Mouse (Mus musculus) adipocyte (in vitro differentiated cells): ENCODE measurements around the gene Ak8.

Experiments
- DNase-seq: peaks from one replicate; pipeline ENCODE4 v3.0.0-alpha.2; 2016; ENCODE audit warnings: low spot score

The Ak8 gene

DNA sequence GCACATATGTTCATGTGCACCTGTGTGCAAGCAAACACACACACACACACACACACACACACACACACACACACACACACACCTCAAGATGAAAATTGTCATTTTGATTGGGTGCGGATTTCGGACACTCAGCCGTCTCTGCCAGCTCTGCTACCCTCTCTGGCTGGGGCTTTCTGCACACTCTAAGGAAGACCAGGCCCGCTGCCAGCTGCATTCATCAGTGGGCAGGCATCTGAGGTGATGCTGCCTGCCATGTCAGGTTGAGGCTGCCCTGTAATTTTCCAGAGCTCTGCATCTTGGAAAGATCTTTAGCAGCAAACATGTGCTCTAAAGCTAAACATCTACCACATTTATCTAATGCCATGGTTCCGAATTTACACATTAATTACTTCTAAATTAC is 37.1 kb downstream of the Ak8 start:
- no peak for DNase-seq

DNA sequence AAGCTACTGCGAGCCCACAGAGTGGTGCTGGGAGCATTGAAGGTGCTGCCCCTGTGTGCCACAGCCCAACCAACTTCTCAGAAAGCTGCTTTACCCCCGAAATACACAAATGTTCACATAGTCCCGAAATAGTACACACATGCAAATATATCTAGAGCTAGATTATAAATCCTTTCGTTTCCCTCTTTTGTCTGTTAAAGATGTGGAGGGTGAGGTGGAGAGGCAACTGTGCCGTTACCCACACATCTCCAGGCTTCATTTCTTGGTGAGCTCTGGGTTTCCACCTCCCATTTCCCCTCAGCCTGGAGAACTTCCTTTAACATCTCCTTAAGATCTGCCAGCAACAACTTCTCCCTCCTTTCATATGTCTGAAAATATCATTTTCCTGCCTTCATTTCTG is 40.2 kb downstream of the Ak8 start:
- no peak for DNase-seq

DNA sequence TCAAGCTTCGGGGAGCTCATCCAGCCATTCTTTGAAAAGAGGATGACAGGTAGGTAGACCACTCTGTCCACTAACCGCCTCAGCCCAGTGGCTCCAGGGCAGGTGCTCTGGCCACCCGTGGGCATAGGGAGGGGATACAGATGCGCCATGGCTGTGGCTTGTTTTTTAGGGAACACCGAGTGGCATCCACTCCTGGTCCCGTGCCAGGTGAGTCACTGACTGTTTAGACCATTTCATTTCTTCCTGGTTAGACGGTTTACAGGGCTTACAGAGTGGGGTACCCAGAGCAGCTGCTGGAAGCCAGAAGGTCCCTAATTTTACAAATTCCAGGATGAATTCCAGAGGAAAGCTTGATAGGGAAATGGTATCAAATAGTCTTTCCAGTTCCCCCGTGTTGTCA is 42.7 kb downstream of the Ak8 start:
- no peak for DNase-seq

- no peak for DNase-seq
Observed at GRCm38 (mm10) chr2:28746682-28747332, 46.8 kb downstream of the Ak8 start.

- DNase-seq, result no peak
Observed at GRCm38 (mm10) chr2:28747705-28748104, 47.7 kb downstream of the Ak8 start.

DNA sequence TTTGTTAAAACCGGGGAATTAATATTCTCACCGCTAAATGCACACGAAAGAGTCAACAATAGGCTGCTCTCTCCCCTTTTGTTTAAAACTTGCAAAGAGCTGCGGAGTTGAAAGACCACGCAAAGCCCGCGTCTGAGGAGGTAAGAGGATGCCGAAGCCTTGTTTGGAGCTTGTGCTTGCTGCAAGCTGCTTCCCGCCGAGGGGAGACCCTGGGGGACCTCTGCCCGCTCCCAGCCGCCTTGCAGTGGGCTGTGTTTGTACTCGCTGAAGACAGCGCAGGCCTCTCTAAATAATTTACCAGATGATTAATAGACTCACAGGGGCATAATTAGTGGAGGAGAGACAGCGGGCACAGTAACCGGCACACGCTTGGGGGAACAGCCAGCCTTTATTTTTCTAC is 51.2 kb downstream of the Ak8 start:
- no peak for DNase-seq

DNA sequence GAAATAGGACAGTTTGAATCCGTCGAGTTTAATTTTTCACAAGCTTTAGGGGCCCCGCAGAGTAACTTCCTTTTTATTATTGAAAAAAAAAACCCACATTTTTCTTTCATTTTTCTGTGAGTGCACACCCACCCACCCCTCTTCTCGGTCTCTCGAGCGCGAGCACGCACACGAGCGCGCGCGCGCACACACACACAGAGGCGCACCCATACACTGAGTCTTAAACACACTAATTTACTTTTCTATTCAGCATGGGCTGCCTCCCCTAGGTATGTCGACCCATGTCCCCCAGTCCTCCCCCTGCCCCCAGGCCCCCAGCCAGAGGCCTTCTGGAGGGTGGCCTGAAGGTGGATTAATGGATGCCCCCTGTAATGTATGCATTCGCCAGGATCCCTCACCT is 51.7 kb downstream of the Ak8 start:
- no peak for DNase-seq

DNA sequence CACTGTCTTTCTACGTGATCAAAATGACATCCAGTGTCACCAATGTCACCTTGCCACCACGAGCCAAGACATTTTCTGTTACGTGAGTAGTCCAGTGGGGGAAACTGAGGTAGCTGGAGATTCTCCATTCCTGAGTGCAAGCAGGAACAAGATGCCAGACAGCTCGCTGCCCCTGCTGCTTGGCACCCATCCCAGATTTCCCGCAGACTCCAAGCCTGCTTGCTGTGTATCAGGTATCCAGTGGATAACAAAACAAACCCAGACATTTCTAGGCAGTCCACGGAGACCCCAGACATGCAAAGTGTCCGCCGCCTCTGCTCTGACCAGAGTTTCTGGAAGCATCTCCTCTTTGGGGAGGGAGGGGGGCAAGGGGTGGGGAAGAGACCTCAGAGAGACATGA is 52.4 kb downstream of the Ak8 start:
- no peak for DNase-seq

- peak; percentile 82 for DNase-seq
Observed at GRCm38 (mm10) chr2:28755451-28755850, 55.5 kb downstream of the Ak8 start.

- peak; percentile 60 for DNase-seq
Observed at GRCm38 (mm10) chr2:28756201-28756600, 56.2 kb downstream of the Ak8 start.

- DNase-seq, result no peak
Observed at GRCm38 (mm10) chr2:28759441-28759840, 59.5 kb downstream of the Ak8 start.

DNA sequence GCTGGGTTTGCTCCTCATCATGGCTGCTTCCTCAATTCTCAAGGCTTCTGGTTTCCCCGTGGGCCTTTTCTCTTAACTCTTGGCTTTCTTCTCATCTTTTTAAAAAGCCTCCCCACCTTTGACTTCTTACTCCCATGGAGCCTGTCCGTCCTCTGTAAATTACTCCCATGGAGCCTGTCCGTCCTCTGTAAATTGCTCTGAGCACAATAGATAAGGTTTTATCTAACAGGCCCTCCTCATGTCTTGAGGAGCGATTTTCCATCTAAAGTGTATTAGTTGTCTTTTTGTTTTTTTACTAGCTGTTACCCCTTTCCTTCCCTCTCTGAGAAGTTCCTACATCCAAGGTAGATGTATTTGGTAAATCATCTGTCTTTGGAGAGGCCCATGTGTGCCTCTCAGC is 66.6 kb downstream of the Ak8 start:
- no peak for DNase-seq

GRCm38 (mm10) chr2:28767041-28767440 is 67.1 kb downstream of the Ak8 start:
- no peak for DNase-seq

DNA sequence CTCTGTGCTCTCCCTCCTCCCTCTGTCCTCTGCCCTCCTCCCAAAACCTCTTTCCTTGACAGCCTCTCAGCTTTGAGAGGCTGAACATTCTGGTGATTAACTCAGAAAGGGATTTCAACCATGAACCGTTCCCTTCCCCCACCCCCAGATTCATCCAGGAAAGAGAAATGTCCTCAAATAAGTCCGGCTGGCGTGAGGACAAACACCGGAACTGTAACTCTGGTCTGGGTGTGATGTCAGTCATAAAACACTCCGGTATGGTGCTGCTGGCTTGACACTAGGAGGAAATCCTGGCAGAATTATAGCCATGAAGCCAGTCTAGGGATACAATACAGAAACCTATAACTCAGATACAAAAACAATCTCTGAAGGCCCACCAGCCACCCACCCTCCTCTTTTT is 70.7 kb downstream of the Ak8 start:
- no peak for DNase-seq

DNA sequence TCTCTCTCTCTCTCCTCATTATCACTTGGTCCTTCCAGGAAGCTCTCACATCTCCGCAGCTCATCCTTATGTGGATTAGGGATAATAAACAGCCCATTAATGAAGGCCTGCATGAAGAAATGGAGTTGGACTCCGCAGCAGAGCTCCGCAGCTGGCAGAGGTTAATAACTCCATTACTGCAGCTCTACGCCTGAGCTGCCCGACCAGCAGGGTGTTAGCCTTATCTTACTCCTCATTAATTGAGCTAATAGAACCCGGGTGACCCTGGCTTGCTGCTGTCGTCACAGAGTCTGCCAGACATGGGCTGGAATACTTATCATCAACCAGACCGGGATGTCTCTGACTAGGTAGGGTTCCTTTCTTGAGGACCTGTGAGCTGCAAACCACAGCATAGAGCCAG is 74.1 kb downstream of the Ak8 start:
- no peak for DNase-seq

GRCm38 (mm10) chr2:28776728-28777127 is 76.8 kb downstream of the Ak8 start:
- no peak for DNase-seq

- DNase-seq, result no peak
Observed at GRCm38 (mm10) chr2:28780001-28780782, 80.2 kb downstream of the Ak8 start.

- DNase-seq, result no peak
Observed at GRCm38 (mm10) chr2:28781310-28781709, 81.3 kb downstream of the Ak8 start.

- DNase-seq, result no peak
Observed at GRCm38 (mm10) chr2:28786355-28787066, 86.5 kb downstream of the Ak8 start.

DNA sequence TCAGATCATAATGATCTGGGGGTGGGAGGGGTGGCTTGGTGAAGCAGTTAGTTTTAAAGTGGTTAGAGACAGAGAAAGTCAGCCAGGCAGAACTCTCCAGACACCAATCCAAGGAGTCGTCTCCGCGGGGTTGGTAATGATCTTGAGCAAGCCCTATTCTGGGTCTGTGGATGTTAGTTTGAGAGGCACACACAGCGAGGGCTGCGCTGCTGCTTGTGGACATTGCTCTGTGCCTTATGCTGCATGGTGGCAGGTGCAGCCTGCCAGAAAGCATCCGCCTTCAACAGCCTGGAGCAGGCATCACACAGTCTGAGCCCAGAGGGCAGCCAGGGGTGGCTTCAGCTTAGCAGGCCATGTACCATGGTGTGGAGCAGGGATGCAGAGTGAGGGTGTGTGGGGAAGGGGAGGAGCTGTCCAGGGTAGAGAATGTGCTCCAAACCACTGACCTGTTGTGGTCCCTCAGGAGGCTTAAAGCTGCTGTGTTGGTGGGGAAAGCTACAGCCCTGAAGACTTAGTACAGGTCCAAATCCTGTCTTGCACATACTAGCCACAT is 87.2 kb downstream of the Ak8 start:
- no peak for DNase-seq

GRCm38 (mm10) chr2:28792931-28793610 is 93.1 kb downstream of the Ak8 start:
- no peak for DNase-seq

- DNase-seq, result no peak
Observed at GRCm38 (mm10) chr2:28794623-28795022, 94.7 kb downstream of the Ak8 start.
